Mouse (Mus musculus) testis, adult 2 months (tissue): ENCODE measurements around the gene Foxo3. TPM values are rescaled to one million over a fixed set of nuclear protein-coding genes. Genes with fewer than 3 reads are reported as not detected.

Source experiments
- H3K27ac ChIP-seq: fragments of 200-500 bp; 2 replicates; pipeline ENCODE4 v1.5.1; 2012; ENCODE audit warnings: low read depth, low read length; ENCODE audit not compliant: control insufficient read depth, insufficient read depth
- H3K27me3 ChIP-seq: fragments of 200-500 bp; 2 replicates; pipeline ENCODE4 v1.6.1; 2012; ENCODE audit warnings: mild to moderate bottlenecking, low read length, moderate library complexity; ENCODE audit not compliant: control insufficient read depth, insufficient read depth
- H3K36me3 ChIP-seq: fragments of 200-500 bp; 2 replicates; pipeline ENCODE4 v1.6.1; 2012; ENCODE audit warnings: mild to moderate bottlenecking, low read length; ENCODE audit not compliant: control insufficient read depth, insufficient read depth
- H3K4me1 ChIP-seq: fragments of 200-500 bp; 2 replicates; pipeline ENCODE4 v1.6.1; 2012; ENCODE audit warnings: low read length; ENCODE audit not compliant: control insufficient read depth, insufficient read depth
- H3K4me3 ChIP-seq: fragments of 200-500 bp; 2 replicates; pipeline ENCODE4 v1.5.1; 2012; ENCODE audit warnings: low read depth, mild to moderate bottlenecking, low read length, moderate library complexity, mixed read lengths; ENCODE audit not compliant: control insufficient read depth
- CTCF ChIP-seq: fragments of 200-500 bp; IDR thresholded peaks from 2 replicates; pipeline ENCODE4 v1.5.1; 2012; ENCODE audit warnings: low read depth, mild to moderate bottlenecking, inconsistent platforms, low read length, moderate library complexity; ENCODE audit not compliant: control insufficient read depth, insufficient read depth, insufficient replicate concordance
- POLR2A ChIP-seq: fragments of 200-500 bp; IDR thresholded peaks from 2 replicates; pipeline ENCODE4 v1.6.1; 2012; ENCODE audit warnings: low read depth, mild to moderate bottlenecking, inconsistent platforms, low read length, moderate library complexity; ENCODE audit not compliant: control insufficient read depth
- polyA plus RNA-seq: library from polyadenylated mRNA; depleted of rRNA; stranded (reverse); fragments of >200 nt; gene quantifications from 2 replicates; pipeline ENCODE4 v1.2.3, GENCODE M21; 2012; rRNA removed

The Foxo3 gene
- polyA plus RNA-seq, 1 experiment: 9.8 TPM

GRCm38 (mm10) chr10:42145221-42145620 lies 131.3 kb downstream of the Foxo3 start:
- Histone ChIP-seq H3K27ac (no peak overlapping the region), H3K4me3 (no peak overlapping the region), H3K36me3 (no peaks in the 10 kb centered on the region), H3K27me3 (no peaks in the 10 kb centered on the region), H3K4me1 (peaks cover 5% of the 10 kb centered on the region; the same call in 1 of the 2 replicates)
- TF ChIP-seq POLR2A (no peak), CTCF (no peak)

GRCm38 (mm10) chr10:42144788-42145187 lies 131.8 kb downstream of the Foxo3 start:
- Histone ChIP-seq H3K36me3 (no peaks in the 10 kb centered on the region), H3K27ac (no peak overlapping the region), H3K4me3 (no peak overlapping the region), H3K27me3 (no peaks in the 10 kb centered on the region), H3K4me1 (peaks cover 5% of the 10 kb centered on the region; the same call in 1 of the 2 replicates)
- TF ChIP-seq CTCF (no peak), POLR2A (no peak)

GRCm38 (mm10) chr10:42144176-42144575 lies 132.4 kb downstream of the Foxo3 start:
- H3K27me3 ChIP-seq: no peaks in the 10 kb centered on the region
- no peak overlapping the region for H3K4me3 ChIP-seq
- TF ChIP-seq CTCF: no peak
- no peak for TF ChIP-seq POLR2A
- H3K27ac ChIP-seq: no peak overlapping the region
- H3K36me3 ChIP-seq: no peaks in the 10 kb centered on the region
- H3K4me1 ChIP-seq: peaks cover 5% of the 10 kb centered on the region; the same call in 1 of the 2 replicates

- no peak overlapping the region for H3K27ac ChIP-seq
- no peak overlapping the region for H3K4me3 ChIP-seq
- H3K36me3 ChIP-seq: no peaks in the 10 kb centered on the region
- peaks cover 5% of the 10 kb centered on the region; the same call in 1 of the 2 replicates for H3K4me1 ChIP-seq
- H3K27me3 ChIP-seq: no peaks in the 10 kb centered on the region
- no peak for TF ChIP-seq POLR2A
- TF ChIP-seq CTCF: no peak
These were observed 133.8 kb downstream of the Foxo3 start for GRCm38 (mm10) chr10:42142791-42143190.

GRCm38 (mm10) chr10:42142081-42142480 lies 134.5 kb downstream of the Foxo3 start:
- H3K4me3 ChIP-seq: no peak overlapping the region
- peaks cover 4% of the 10 kb centered on the region; the same call in 1 of the 2 replicates for H3K4me1 ChIP-seq
- TF ChIP-seq CTCF: no peak
- TF ChIP-seq POLR2A: no peak
- H3K36me3 ChIP-seq: no peaks in the 10 kb centered on the region
- H3K27ac ChIP-seq: no peak overlapping the region
- no peaks in the 10 kb centered on the region for H3K27me3 ChIP-seq

- TF ChIP-seq CTCF (no peak), POLR2A (no peak)
- Histone ChIP-seq H3K36me3 (no peaks in the 10 kb centered on the region), H3K27me3 (no peaks in the 10 kb centered on the region), H3K4me1 (peaks cover 3% of the 10 kb centered on the region), H3K27ac (no peak overlapping the region), H3K4me3 (no peak overlapping the region)
These were observed 136.8 kb downstream of the Foxo3 start for GRCm38 (mm10) chr10:42139749-42140148.

- Histone ChIP-seq H3K36me3 (no peaks in the 10 kb centered on the region), H3K27ac (no peak overlapping the region), H3K4me3 (no peak overlapping the region), H3K27me3 (no peaks in the 10 kb centered on the region), H3K4me1 (peaks cover 3% of the 10 kb centered on the region)
- TF ChIP-seq POLR2A (no peak), CTCF (no peak)
These were observed 141.5 kb downstream of the Foxo3 start for GRCm38 (mm10) chr10:42134759-42135702.

Other genes starting within 250 kb of the Foxo3 start
- gene Afg1l, start 201.8 kb upstream of the Foxo3 start, polyA plus RNA-seq: 1.5 and 1.7 TPM in 2 replicates
- 315 and 363 TPM in 2 replicates for gene Snx3, start 225.3 kb upstream of the Foxo3 start, polyA plus RNA-seq